Mouse (Mus musculus) erythroblast, embryonic 14.5 days (primary cell): Measurements from ENCODE around the gene Ube2j2. TPM values are rescaled to one million over a fixed set of nuclear protein-coding genes. Genes with fewer than 3 reads are reported as not detected.

Source experiments
- H3K27me3 ChIP-seq: 2 replicates; pipeline ENCODE4 v1.6.1; 2012; ENCODE audit warnings: inconsistent platforms; ENCODE audit not compliant: control insufficient read depth
- H3K36me3 ChIP-seq: 2 replicates; pipeline ENCODE4 v1.6.1; 2012; ENCODE audit warnings: mild to moderate bottlenecking, inconsistent platforms; ENCODE audit not compliant: control insufficient read depth
- H3K4me1 ChIP-seq: 2 replicates; pipeline ENCODE4 v1.6.1; 2012; ENCODE audit warnings: inconsistent platforms; ENCODE audit not compliant: control insufficient read depth
- H3K4me3 ChIP-seq: replicated peaks from 2 replicates; pipeline ENCODE3; 2012; ENCODE audit warnings: moderate library complexity, mild to moderate bottlenecking, inconsistent platforms
- H3K9me3 ChIP-seq: 2 replicates; pipeline ENCODE4 v1.6.1; 2012; ENCODE audit warnings: low read length, inconsistent platforms, mixed read lengths; ENCODE audit not compliant: control insufficient read depth
- GATA1 ChIP-seq: IDR thresholded peaks from 2 replicates; pipeline ENCODE4 v1.6.1; 2012; ENCODE audit warnings: low read length, inconsistent platforms, mixed read lengths
- TAL1 ChIP-seq: IDR thresholded peaks from 3 replicates; pipeline ENCODE4 v1.6.1; 2012; ENCODE audit warnings: low read length, inconsistent platforms, mixed read lengths
- polyA plus RNA-seq: library from polyadenylated mRNA; stranded (reverse); fragments of >175 nt; gene quantifications from 2 replicates; pipeline ENCODE4 v1.2.3, GENCODE M21; 2012

Ube2j2 gene
- 12.5 and 13.5 TPM in 2 replicates for polyA plus RNA-seq

DNA sequence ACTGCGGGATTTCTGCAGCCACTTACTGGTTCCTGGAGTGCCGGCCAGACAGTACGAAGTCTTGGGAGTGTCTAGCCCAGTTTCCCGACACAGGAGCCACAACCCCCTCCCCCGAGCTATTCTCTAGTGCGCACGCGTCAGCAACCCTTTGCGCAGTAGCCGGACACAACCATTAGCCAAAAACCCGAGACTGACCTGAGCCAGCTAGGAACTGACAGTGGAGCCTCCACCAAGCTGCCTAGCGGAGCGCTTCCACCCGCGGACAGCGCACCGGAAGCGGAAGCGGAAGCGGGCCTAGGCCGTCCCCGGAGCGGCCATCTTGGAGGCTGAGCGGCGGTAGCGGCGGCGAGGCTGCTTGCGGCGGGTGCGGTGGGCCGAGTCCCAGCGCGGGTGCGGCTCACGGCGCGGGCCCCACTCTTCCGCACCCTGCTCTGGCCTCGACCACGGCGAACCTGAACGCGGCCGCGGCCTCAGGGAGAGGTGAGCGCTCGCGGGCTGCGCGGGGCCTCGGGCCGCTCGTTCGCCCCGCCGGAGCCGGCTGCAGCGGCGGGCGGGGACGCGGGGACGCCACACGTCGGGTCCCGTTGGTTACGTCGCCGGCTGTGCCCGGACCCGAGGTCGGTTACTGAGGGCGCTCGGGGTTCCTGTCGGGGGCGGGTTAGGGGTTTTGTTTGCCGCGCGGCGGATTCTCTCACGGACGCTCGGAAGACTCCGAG lies at the start of gene Ube2j2:
Gene Ube2j2 (plus strand): TSS at position 298 of the 716 bp plus-strand sequence.
- TF ChIP-seq GATA1 (no peak), TAL1 (no peak)
- Histone ChIP-seq H3K27me3 (peaks cover 34% of the 10 kb centered on the region), H3K9me3 (no peaks in the 10 kb centered on the region), H3K4me3 (peak within 1 kb of the TSS; percentile 100), H3K36me3 (peaks cover 32% of the 10 kb centered on the region), H3K4me1 (peaks cover 43% of the 10 kb centered on the region)

DNA sequence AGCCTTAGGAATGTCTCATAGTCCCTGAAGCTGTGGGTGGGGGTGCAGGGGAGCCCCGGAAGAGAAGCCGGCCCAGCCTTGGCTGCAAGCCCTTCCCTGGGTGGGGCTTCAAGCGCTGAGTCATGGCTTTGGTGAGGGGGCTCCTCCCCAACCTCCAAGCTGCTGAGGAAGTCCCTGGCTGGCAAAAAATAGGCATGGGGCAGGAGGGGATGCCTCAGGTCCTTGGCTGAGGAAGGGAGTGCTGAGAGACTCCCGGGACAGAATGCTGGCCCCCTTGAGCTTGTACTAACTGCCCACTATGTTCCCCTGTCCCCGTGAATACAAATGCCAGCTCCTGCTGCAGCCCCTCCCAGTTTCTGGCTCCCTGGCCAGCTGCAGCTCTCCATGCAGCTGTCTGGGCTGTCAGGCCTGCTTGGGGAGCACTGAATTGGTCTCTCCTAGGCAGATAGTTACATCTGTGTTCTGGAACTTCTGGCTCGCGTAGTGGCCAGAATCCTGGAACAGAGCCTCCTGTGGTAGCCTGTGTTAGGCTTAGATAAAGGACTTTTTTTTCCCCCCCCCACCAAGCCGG lies 49.2 kb upstream of the Ube2j2 start:
- H3K4me1 ChIP-seq, result peaks cover 58% of the 10 kb centered on the region

DNA sequence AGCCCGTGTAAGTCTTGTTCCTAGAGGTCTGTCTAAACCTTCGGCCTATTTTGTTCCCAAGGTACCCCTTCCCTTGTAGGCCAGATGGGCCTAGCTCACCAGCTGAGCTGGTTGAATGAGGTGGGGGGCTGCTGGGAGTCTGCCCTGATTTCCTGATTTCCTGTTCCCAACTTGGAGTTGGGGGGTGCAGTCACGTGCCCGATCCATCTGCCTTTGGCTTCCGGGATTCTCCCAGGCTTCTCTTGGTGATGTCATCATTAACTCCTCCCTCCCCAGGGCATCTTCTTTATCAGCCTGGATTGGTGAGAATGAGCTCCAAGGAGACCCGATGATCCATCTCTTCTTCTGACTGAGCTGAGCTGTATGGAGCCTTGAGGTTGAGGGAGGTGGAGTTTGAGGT lies 48.4 kb upstream of the Ube2j2 start:
- peaks cover 9% of the 10 kb centered on the region for H3K9me3 ChIP-seq
- H3K36me3 ChIP-seq, result peaks cover 54% of the 10 kb centered on the region
- peaks cover 56% of the 10 kb centered on the region for H3K4me1 ChIP-seq
- no peak for TF ChIP-seq GATA1
- no peak for TF ChIP-seq TAL1
- no peaks in the 10 kb centered on the region for H3K27me3 ChIP-seq
- peak overlapping the region; percentile 89 for H3K4me3 ChIP-seq

More for the DNA sequence above, 49.2 kb upstream of the Ube2j2 start:
- TF ChIP-seq TAL1 (no peak), GATA1 (no peak)
- Histone ChIP-seq H3K9me3 (peaks cover 9% of the 10 kb centered on the region), H3K36me3 (peaks cover 53% of the 10 kb centered on the region), H3K4me3 (peak overlapping the region; percentile 89), H3K27me3 (no peaks in the 10 kb centered on the region)

DNA sequence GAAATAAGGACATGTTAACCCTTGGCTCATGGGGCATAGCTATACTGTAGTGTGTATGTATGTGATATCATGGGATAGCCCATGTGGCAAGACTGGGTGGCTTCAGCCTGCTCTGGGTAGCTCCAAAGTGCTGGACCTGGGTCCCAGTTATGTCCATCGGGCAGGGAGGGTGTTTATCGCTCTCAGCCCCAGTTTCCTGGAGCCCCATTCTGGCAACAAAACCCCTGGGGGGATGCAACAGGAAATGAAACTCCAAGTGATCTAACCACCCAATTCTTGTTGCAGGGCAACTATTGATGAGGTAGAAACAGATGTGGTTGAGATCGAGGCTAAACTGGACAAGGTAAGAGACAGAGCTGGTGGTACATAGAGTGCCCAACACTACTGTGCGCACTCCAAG lies 47.8 kb upstream of the Ube2j2 start:
- no peaks in the 10 kb centered on the region for H3K27me3 ChIP-seq
- TF ChIP-seq GATA1, result no peak
- TF ChIP-seq TAL1, result no peak
- peaks cover 9% of the 10 kb centered on the region for H3K9me3 ChIP-seq
- H3K4me1 ChIP-seq, result peaks cover 50% of the 10 kb centered on the region
- H3K36me3 ChIP-seq, result peaks cover 60% of the 10 kb centered on the region
- no peak overlapping the region for H3K4me3 ChIP-seq

DNA sequence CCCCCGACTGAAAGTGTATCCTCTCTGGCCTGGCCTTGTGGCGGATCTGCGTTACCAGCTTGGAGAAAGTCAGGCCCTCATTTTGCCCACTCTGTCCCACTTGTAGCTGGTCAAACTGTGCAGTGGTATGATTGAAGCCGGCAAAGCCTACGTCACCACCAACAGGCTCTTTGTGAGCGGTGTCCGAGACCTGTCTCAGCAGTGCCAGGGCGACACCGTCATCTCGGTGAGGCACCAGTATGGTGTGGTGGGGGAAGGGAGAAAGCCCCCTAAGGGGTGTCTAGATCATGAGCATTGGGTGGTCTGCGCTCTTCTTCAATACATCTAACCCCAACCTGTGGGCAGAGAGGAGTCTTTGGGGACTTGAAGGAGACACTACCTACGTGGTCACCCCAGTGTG lies 47.2 kb upstream of the Ube2j2 start:
- Histone ChIP-seq H3K4me1 (peaks cover 44% of the 10 kb centered on the region), H3K36me3 (peaks cover 66% of the 10 kb centered on the region), H3K4me3 (no peak overlapping the region), H3K9me3 (peaks cover 9% of the 10 kb centered on the region), H3K27me3 (no peaks in the 10 kb centered on the region)
- no peak for TF ChIP-seq TAL1
- no peak for TF ChIP-seq GATA1

DNA sequence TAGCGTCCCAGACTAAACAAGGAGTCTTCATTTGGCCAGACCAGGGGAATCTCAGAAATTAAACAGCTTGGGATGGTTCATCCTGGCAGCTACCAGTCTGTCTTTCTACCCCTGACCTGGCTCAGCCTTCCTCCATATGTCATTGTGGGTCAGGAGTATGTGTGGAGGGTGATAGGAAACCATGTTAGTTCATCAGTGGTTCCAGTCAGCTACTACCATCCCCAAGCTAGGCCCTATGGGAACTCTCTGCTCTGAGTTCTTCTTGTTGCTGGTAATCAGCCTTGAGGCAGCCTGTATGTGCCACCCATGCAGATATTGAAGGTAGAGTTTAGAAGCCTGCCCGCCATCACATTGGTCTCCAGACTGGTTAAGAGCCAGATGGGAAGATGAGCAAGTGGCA lies 45.3 kb upstream of the Ube2j2 start:
- no peak overlapping the region for H3K4me3 ChIP-seq
- TF ChIP-seq TAL1 (no peak), GATA1 (no peak)
- peaks cover 9% of the 10 kb centered on the region for H3K9me3 ChIP-seq
- no peaks in the 10 kb centered on the region for H3K27me3 ChIP-seq
- peaks cover 82% of the 10 kb centered on the region for H3K36me3 ChIP-seq
- H3K4me1 ChIP-seq, result peaks cover 28% of the 10 kb centered on the region

DNA sequence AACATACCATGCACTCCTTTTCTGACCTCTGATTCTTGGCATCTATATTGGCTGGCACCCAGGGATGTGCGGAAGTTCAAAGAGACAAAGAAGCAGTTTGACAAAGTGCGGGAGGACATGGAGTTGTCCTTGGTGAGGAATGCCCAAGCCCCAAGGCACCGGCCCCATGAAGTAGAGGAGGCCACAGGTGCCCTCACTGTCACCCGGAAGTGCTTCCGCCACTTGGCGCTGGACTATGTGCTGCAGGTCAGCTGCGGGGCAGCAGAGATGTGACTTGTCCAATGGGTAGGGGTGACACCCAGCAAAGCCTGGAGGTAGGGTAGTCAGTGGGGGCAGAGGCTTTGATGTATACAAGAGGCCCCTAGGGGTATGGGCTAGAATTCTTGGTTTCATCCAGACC lies 44.3 kb upstream of the Ube2j2 start:
- Histone ChIP-seq H3K4me1 (peaks cover 18% of the 10 kb centered on the region), H3K4me3 (no peak overlapping the region), H3K36me3 (peaks cover 91% of the 10 kb centered on the region), H3K9me3 (peaks cover 9% of the 10 kb centered on the region), H3K27me3 (no peaks in the 10 kb centered on the region)
- TF ChIP-seq TAL1 (no peak), GATA1 (no peak)

DNA sequence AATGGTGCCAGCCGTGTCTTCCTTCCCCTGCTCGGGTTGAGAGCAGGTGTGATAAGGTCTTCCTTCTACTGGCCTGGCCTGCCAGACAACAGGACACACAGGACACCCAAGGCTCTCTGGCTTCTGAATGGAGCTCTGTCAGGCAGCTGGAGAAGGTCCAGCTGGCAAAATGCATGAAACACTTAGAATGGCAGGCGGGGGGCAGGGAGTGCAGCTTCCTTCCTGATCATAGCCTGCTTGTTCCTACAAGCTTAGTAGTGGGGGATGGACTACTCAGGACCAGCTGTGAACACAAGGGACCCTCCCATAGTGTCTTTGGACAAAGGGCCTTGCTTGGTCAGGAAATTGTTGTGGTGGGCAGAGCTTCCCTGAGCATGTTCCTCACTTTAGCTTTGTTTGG lies 42.4 kb upstream of the Ube2j2 start:
- Histone ChIP-seq H3K27me3 (no peaks in the 10 kb centered on the region), H3K9me3 (peaks cover 9% of the 10 kb centered on the region), H3K4me3 (no peak overlapping the region), H3K36me3 (peaks cover 96% of the 10 kb centered on the region), H3K4me1 (no peaks in the 10 kb centered on the region; the same call in 1 of the 2 replicates)
- no peak for TF ChIP-seq GATA1
- TF ChIP-seq TAL1, result no peak

DNA sequence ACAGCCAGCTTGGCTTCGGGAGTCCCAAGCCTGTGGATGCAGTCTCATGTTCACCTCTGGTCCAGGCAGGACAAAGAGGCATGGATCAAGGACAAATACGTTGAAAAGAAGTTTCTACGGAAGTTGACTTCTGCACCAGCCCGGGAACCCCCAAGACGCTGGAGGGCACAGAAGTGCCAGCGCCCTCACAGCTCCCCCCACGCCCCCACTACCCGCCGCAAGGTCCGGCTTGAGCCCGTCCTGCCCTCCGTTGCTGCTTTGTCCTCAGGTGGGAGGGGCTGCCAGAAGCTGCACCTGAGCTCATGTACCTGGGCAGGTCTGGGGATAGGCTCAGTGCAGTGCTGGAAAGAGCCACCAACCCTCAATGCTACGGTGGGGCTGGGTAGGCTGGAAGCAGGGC lies 40.4 kb upstream of the Ube2j2 start:
- peaks cover 91% of the 10 kb centered on the region for H3K36me3 ChIP-seq
- H3K4me1 ChIP-seq, result no peaks in the 10 kb centered on the region

More for the DNA sequence above, 40.4 kb upstream of the Ube2j2 start:
- no peak overlapping the region for H3K4me3 ChIP-seq
- H3K9me3 ChIP-seq, result no peaks in the 10 kb centered on the region
- no peaks in the 10 kb centered on the region for H3K27me3 ChIP-seq
- TF ChIP-seq TAL1, result no peak
- TF ChIP-seq GATA1, result no peak
